Mouse (Mus musculus): Measurements from ENCODE around the gene Exph5.

The Exph5 gene

GRCm38 (mm10) chr9:53320894-53321650 is 19.6 kb downstream of the Exph5 start:
- DNase-seq (ENCODE audit: low spot score), result no peak

DNA sequence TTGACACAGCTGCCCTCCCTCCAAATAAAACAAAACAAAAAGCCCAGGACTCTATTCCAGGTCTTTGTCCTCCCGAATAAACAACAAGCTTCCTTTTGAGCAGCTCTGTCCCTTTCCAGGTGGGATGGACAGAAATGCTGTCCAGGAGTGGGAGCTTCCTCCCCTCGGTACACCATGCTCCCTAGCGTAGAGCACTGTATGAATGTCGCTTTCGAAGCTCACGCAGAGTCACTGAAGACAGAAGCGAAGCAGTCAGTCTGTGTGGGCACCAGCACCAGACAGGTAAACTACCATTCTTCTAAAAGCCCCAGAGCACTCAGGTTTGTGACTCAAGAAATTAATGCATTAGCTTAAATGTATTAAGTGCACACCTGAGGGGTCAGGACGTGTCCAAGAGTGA is 20.2 kb downstream of the Exph5 start:
- no peak for DNase-seq (ENCODE audit: low spot score)

GRCm38 (mm10) chr9:53323419-53324251 is 22.2 kb downstream of the Exph5 start:
- DNase-seq (ENCODE audit: low spot score), result no peak

DNA sequence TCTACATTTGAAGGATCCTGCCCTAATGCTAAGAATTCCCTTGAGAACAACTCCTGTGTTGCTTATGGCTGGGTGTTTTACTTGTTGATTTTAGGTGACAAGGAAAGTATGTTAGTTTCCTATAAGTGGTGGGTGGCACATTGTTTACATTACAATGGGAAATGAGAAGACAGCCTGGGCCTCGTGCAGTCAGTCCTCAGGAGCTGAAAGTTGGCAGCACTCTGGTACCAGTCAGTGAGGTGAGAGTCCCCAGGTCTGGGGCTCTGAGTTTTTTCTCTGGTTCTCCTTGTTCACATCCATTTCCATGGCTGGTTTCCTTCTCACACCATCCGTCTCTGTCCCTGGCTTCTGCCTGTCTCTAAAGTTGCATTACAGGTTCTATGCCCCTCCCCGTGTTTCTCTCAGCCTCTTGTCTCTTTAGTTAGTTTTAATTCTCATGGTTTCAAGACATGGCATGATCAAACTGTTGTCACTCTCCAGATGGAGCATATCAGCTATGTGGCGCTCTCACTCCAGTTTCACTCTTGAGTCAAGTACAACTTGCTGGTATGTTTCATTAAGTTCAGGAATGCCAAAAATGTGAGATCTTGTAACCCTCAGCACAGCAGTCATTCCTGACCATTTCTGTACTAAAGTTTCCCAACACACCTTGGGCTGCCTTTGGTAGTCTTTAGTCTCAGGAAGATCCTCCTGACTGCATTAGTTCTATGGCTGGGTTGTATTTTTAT is 24.1 kb downstream of the Exph5 start:
- DNase-seq (ENCODE audit: low spot score), result no peak

DNA sequence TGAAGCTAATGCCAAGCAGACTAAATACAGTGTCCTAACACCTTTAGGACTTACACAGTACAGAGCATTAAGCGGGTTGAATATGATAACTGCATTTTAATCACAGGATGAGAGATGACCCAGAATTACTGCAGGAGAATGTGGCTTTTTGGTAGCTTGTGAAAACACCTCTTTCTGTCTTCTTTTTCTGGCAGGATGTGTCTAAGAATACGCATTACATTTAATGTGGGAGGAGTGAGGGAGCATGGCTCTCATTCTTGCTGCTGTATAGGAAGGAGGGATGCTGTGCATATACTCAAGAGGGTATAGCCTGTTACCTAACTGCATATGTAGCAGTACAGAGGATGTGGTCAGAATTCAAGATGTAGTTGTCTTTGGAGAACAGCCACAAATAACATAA is 26.7 kb downstream of the Exph5 start:
- no peak for DNase-seq (ENCODE audit: low spot score)

GRCm38 (mm10) chr9:53329301-53330206 is 28.1 kb downstream of the Exph5 start:
- DNase-seq (ENCODE audit: low spot score), result no peak

DNA sequence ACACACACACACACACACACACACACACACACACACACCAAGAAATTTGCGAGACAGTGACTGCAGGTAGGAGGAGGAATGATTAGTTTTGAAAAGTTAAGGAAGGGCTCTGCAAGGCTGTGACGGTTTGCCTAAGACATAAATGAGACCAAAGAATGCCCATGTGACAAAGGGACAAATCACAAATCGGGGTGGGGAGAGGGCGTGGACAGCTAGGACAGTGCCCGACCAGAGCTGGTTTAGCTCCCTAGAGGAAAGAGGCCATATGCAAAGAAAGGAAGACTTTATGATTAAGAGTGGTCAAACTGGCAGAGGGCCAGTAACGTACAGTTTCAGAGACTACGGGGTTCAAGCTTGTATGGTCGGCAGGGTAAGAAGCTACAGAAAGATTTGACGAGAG is 28.8 kb downstream of the Exph5 start:
- no peak for DNase-seq (ENCODE audit: low spot score)

- no peak for DNase-seq (ENCODE audit: low spot score)
These were observed 32.0 kb downstream of the Exph5 start for GRCm38 (mm10) chr9:53333436-53333835.

DNA sequence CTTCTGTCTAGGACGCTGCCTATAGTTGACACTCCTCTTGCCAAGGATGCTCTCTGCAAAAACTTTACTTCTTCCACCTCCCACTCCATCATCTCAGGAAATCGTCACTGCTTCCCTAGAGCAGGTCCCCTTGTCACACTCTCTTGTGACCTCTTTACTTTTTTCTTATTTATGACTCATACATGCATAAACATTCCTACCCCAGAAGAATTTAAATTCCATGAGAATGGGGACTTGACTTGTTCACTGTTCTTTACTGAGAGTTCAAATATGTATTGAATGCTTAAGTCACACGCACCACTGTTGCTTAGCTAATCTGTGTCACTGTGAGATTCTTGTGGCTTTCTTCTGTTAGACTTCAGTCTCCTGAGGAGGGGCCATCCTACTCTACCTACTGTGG is 33.7 kb downstream of the Exph5 start:
- no peak for DNase-seq (ENCODE audit: low spot score)

DNA sequence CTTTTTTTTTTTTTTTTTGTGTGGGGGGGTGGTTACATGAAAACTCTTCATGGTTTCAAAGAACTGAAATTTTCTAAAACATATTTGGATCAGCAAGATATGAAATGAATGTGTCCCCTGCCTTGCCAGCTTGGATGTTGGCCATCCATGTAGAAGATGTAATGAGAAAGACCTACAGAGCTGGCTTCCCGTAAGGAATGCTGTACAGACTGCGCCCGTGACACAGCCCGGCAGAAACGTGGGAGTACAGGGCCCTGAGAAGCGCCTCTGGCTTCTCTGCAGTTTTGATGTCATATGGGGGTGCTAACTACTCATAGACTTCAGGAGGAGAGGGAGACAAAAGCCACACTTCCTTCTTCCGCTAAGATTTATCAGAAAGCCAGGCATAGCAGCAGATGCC is 38.1 kb downstream of the Exph5 start:
- no peak for DNase-seq (ENCODE audit: low spot score)

DNA sequence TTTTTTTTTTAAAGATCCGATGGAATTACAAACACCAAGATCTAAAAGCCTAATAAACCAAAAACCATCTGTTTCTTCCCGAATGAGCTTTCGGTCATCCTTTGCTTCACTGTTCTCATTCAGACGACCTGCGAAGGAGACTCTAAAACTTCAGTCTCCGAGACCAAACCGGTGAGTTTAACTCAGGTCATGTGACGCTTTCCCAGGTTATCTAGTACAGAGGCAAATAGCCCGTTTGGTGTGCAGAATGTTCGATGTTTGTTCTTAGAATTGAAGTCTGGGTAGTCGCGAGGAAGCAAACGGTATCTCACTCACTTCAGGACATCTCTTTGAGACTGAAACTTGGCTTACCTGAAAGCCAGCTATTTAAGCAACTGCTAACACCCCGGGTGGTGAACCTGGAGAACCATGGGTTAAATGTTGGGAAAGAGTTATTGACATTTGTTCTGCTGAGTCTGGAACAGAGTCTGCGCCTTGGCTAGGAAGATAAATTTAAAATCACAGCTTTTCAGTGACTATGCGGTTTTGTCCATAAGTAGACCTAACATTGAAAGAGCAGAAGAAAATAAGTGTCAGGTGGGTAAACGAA is 39.0 kb downstream of the Exph5 start:
- no peak for DNase-seq (ENCODE audit: low spot score)

DNA sequence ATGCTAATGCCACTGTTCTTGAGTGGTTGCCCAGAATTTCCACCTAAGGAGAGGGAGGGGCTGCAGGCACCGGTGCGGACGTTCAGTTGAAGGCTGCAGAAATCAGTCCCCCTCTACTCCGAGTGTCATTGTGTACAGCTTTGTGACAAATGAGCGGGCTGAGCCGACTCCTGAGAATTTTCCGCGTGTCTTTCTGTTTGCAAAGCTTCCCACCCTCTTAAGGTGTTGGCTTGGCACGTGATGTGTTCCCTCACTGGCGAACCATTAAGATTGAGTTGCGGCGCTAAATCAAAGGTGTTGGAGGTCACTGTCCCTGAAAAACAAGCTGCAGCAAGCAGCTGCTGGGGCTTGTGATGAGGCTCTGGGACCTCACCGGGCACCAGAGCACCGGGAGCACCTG is 39.5 kb downstream of the Exph5 start:
- DNase-seq (ENCODE audit: low spot score), result no peak

DNA sequence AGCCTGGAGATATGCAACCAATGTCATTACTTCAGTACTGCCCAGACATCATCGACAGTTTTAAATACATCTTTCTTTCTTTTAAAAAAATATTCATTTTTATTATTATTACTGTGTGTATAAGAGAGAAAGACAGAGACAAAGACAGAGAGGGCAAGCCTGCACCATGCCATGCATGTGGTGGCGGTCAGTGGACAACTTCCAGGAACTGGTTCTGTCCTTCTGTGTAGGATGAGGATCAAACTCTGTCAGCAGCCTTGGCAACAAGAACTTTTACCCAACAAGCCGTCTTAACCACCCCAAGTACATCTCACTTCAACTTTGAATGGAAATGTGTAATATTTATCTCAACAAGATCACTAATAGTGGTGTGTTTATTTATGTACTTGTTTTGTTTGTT is 40.5 kb downstream of the Exph5 start:
- DNase-seq (ENCODE audit: low spot score), result no peak

DNA sequence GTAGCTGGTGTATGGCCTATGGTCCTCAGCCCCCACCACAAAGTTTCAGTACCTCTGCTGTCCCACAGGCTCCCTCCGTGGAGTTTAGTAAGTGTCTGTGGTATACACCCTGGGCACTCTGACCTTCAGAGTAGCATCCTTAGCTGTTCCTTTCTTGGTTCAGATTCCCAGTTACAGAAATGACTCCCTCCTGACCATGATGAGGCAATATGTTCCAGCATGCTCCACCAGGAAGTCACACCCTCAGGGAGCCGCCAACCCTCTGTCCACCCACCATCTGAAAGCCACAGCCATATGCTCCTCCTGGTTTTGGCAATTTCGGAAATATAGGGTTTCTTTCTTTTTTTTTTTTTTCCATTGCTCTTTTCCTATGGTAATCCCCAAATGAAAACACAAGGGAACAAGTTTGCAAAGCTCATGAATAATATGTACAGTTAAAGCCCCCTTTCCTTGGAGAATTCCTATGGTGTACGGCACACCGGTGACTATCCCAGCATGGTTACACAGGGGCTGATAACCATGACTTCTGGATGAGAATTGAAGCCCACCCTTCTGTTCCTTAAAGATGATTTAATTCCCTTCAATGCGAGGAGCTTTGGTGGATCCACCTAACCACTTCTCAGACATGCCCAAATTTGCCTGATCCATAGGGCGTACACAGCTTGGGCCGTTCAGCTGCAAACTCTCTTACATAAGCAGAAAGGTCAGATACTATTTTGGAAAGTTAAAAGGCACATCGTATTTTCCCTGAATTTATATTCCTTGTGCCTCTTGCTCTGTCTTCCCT is 43.4 kb downstream of the Exph5 start:
- no peak for DNase-seq (ENCODE audit: low spot score)

- no peak for DNase-seq (ENCODE audit: low spot score)
These were observed 44.3 kb downstream of the Exph5 start for GRCm38 (mm10) chr9:53345728-53346127.

- DNase-seq (ENCODE audit: low spot score), result no peak
These were observed 44.9 kb downstream of the Exph5 start for GRCm38 (mm10) chr9:53346402-53346801.

- DNase-seq (ENCODE audit: low spot score), result no peak
These were observed 47.7 kb downstream of the Exph5 start for GRCm38 (mm10) chr9:53349211-53349610.

GRCm38 (mm10) chr9:53350331-53350730 is 48.9 kb downstream of the Exph5 start:
- DNase-seq (ENCODE audit: low spot score), result no peak

DNA sequence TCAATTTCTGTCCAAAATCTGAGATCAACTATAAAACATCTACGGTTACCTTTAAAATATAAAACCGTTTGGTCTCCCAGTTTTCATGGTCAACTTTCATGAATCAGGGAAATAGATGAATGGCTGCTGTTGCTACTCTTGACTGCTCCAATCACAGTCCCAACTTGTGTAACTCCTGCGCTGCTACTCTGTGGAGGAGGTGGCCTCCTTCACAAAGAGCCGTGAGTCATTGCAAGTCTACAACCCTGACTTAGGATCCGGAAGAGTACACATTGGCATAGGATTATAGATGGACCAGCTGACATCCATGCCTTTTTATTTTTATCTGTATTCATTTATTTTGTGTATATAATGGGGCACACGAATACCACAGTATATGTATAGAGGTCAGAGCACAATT is 50.4 kb downstream of the Exph5 start:
- no peak for DNase-seq (ENCODE audit: low spot score)

- no peak for DNase-seq (ENCODE audit: low spot score)
These were observed 51.7 kb downstream of the Exph5 start for GRCm38 (mm10) chr9:53353161-53353560.
